Mouse (Mus musculus) lung, adult 2 months (tissue): ENCODE data around the gene Erg.

ENCODE experiments used
- CTCF ChIP-seq: fragments of 200-500 bp; IDR thresholded peaks from 2 replicates; pipeline ENCODE4 v1.5.1; 2011; ENCODE audit warnings: mild to moderate bottlenecking, low read length, control low read depth; ENCODE audit not compliant: insufficient read depth
- POLR2A ChIP-seq: fragments of 200-500 bp; IDR thresholded peaks from 2 replicates; pipeline ENCODE4 v1.6.1; 2011; ENCODE audit warnings: low read depth, mild to moderate bottlenecking, control low read depth, low read length, borderline replicate concordance; ENCODE audit errors: extremely low read depth

DNA sequence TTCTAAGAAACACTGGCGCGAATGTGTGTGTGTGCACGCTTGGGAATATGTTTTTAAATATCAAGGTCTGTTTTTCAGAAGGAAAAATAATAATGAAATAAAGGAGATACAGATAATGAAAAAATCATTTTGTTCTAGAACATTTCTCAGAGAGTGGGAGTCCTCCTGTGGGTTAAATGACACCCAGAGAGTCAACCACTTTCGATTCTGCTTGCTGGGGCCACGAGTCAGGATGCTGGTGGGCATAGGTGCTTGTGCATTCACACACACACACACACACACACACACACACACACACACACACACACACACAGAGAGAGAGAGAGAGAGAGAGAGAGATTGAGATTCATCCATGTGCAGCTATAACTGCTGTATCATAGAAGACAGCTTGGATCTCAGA lies 130.9 kb downstream of the Erg start:
- TF ChIP-seq CTCF (no peak), POLR2A (no peak)
